Mouse (Mus musculus) myocyte (in vitro differentiated cells): Measurements from ENCODE around the gene Prune1. TPM values are rescaled to one million over a fixed set of nuclear protein-coding genes. Genes with fewer than 3 reads are reported as not detected.

Source experiments
- H3K27me3 ChIP-seq: one replicate; pipeline ENCODE4 v1.6.1; 2011; ENCODE audit not compliant: control insufficient read depth, insufficient read depth, insufficient read length
- H3K36me3 ChIP-seq: one replicate; pipeline ENCODE4 v1.6.1; 2011; ENCODE audit not compliant: control insufficient read depth, insufficient read depth
- H3K4me2 ChIP-seq: one replicate; pipeline ENCODE4 v1.6.1; 2011; ENCODE audit warnings: low read depth, control low read depth
- H3K4me3 ChIP-seq: one replicate; pipeline ENCODE4 v1.5.1; 2011; ENCODE audit warnings: mild to moderate bottlenecking, control low read depth, moderate library complexity
- H3K79me2 ChIP-seq: one replicate; pipeline ENCODE4 v1.6.1; 2011; ENCODE audit not compliant: control insufficient read depth, insufficient read depth
- H3ac ChIP-seq: one replicate; pipeline ENCODE4 v1.6.1; 2011; ENCODE audit not compliant: control insufficient read depth, insufficient read length
- CEBPB ChIP-seq: IDR thresholded peaks from 2 replicates; pipeline ENCODE4 v1.6.1; 2011; ENCODE audit warnings: mild to moderate bottlenecking, moderate library complexity; ENCODE audit not compliant: poor library complexity, insufficient read depth, severe bottlenecking
- E2F4 ChIP-seq: IDR thresholded peaks from one replicate; pipeline ENCODE4 v1.6.1; 2011; ENCODE audit warnings: mild to moderate bottlenecking, control low read depth, moderate library complexity; ENCODE audit not compliant: insufficient read depth
- MAX ChIP-seq: IDR thresholded peaks from one replicate; pipeline ENCODE4 v1.6.1; 2011; ENCODE audit warnings: low read depth, mild to moderate bottlenecking, control low read depth
- MYOD1 ChIP-seq, 3 experiments: IDR thresholded peaks; one replicate each; pipeline ENCODE4 v1.6.1; 2011; ENCODE audit warnings: control low read depth in 2 of 3, low read depth in 2 of 3, mild to moderate bottlenecking in 2 of 3, moderate library complexity in 1 of 3; ENCODE audit not compliant: insufficient read length in 2 of 3, control insufficient read depth in 1 of 3
- MYOG ChIP-seq, 3 experiments: IDR thresholded peaks; one replicate each; pipeline ENCODE4 v1.6.1; 2011; ENCODE audit warnings: control low read depth in 2 of 3, low read depth in 2 of 3, mild to moderate bottlenecking in 2 of 3; ENCODE audit not compliant: insufficient read length in 2 of 3, control insufficient read depth in 1 of 3, insufficient read depth in 1 of 3
- POLR2A ChIP-seq: IDR thresholded peaks from one replicate; pipeline ENCODE4 v1.6.1; 2011; ENCODE audit warnings: low read depth, mild to moderate bottlenecking, control low read depth, moderate library complexity; ENCODE audit not compliant: insufficient read length
- POLR2AphosphoS2 ChIP-seq: IDR thresholded peaks from one replicate; pipeline ENCODE4 v1.6.1; 2011; ENCODE audit warnings: low read depth, control low read depth; ENCODE audit not compliant: insufficient read length
- REST ChIP-seq: IDR thresholded peaks from one replicate; pipeline ENCODE4 v1.6.1; 2011; ENCODE audit warnings: mild to moderate bottlenecking, control low read depth, moderate library complexity; ENCODE audit not compliant: insufficient read depth, insufficient read length
- SRF ChIP-seq: IDR thresholded peaks from one replicate; pipeline ENCODE4 v1.6.1; 2011; ENCODE audit warnings: low read depth; ENCODE audit not compliant: control insufficient read depth, insufficient read length
- TCF12 ChIP-seq: IDR thresholded peaks from one replicate; pipeline ENCODE4 v1.6.1; 2011; ENCODE audit warnings: mild to moderate bottlenecking, control low read depth; ENCODE audit not compliant: poor library complexity, insufficient read depth, severe bottlenecking
- TCF3 ChIP-seq: IDR thresholded peaks from one replicate; pipeline ENCODE4 v1.6.1; 2011; ENCODE audit warnings: low read depth, control low read depth; ENCODE audit not compliant: insufficient read length
- USF1 ChIP-seq: IDR thresholded peaks from one replicate; pipeline ENCODE4 v1.6.1; 2011; ENCODE audit warnings: low read depth, mild to moderate bottlenecking, control low read depth, moderate library complexity
- polyA plus RNA-seq: library from polyadenylated mRNA; unstranded; fragments of >200 nt; fragmentation: generic; extraction: Trizol; gene quantifications from one replicate; pipeline ENCODE4 v1.2.1, GENCODE M21; 2012; ENCODE audit warnings: missing spikeins

Prune1 gene
- polyA plus RNA-seq, 1 experiment, result 43.1 TPM

- Histone ChIP-seq H3K36me3 (no peaks in the 10 kb centered on the region), H3ac (no peak overlapping the region), H3K79me2 (peaks cover 30% of the 10 kb centered on the region), H3K27me3 (no peaks in the 10 kb centered on the region), H3K4me2 (peak overlapping the region; percentile 83), H3K4me3 (peak overlapping the region; percentile 54)
- TF ChIP-seq POLR2A, result no peak
- no peak for TF ChIP-seq MYOD1 (IDR thresholded peaks at IDR 0.05; ENCODE audit: control insufficient read depth in 1 of 3, insufficient read length in 2 of 3, low read depth in 2 of 3)
- no peak for TF ChIP-seq TCF12
- no peak for TF ChIP-seq USF1
- TF ChIP-seq TCF3, result no peak
- TF ChIP-seq SRF, result no peak
- TF ChIP-seq E2F4, result no peak
- TF ChIP-seq REST, result no peak
- TF ChIP-seq MYOG (IDR thresholded peaks at IDR 0.05; ENCODE audit: control insufficient read depth in 1 of 3, insufficient read depth in 1 of 3, insufficient read length in 2 of 3, low read depth in 2 of 3), result no peak
- no peak for TF ChIP-seq CEBPB
- TF ChIP-seq POLR2AphosphoS2, result no peak
- no peak for TF ChIP-seq MAX
These were observed 31.6 kb upstream of the Prune1 start for GRCm38 (mm10) chr3:95313476-95313875.

- H3K4me2 ChIP-seq, result peak overlapping the region; percentile 83
- H3K79me2 ChIP-seq, result peaks cover 21% of the 10 kb centered on the region
- no peaks in the 10 kb centered on the region for H3K36me3 ChIP-seq
- H3K27me3 ChIP-seq, result no peaks in the 10 kb centered on the region
- no peak overlapping the region for H3K4me3 ChIP-seq
- H3ac ChIP-seq, result no peak overlapping the region
- TF ChIP-seq MYOD1 (IDR thresholded peaks at IDR 0.05; ENCODE audit: control insufficient read depth in 1 of 3, insufficient read length in 2 of 3, low read depth in 2 of 3) (peak in 2 of 3 experiments; percentile 3 to 71), E2F4 (no peak), SRF (peak; percentile 25), POLR2AphosphoS2 (peak; percentile 86), REST (no peak), MYOG (IDR thresholded peaks at IDR 0.05; ENCODE audit: control insufficient read depth in 1 of 3, insufficient read depth in 1 of 3, insufficient read length in 2 of 3, low read depth in 2 of 3) (peak in 1 of 3 experiments; percentile 76), CEBPB (0 out of 2 replicates have a peak, but pooled peaks have one; percentile 28), TCF12 (no peak), POLR2A (peak; percentile 78), MAX (peak; percentile 67)
These were observed 30.7 kb upstream of the Prune1 start for GRCm38 (mm10) chr3:95312623-95313022.

GRCm38 (mm10) chr3:95310968-95311882 lies 29.3 kb upstream of the Prune1 start:
- Histone ChIP-seq H3K4me2 (no peak overlapping the region), H3K36me3 (no peaks in the 10 kb centered on the region), H3K27me3 (no peaks in the 10 kb centered on the region), H3K79me2 (peaks cover 7% of the 10 kb centered on the region), H3K4me3 (no peak overlapping the region), H3ac (no peak overlapping the region)
- TF ChIP-seq POLR2AphosphoS2, result no peak
- TF ChIP-seq TCF3, result no peak
- no peak for TF ChIP-seq E2F4
- TF ChIP-seq MAX, result no peak
- TF ChIP-seq CEBPB, result no peak
- TF ChIP-seq MYOD1 (IDR thresholded peaks at IDR 0.05; ENCODE audit: control insufficient read depth in 1 of 3, insufficient read length in 2 of 3, low read depth in 2 of 3), result no peak
- TF ChIP-seq USF1, result no peak
- TF ChIP-seq REST, result no peak
- TF ChIP-seq TCF12, result no peak
- no peak for TF ChIP-seq SRF
- no peak for TF ChIP-seq MYOG (IDR thresholded peaks at IDR 0.05; ENCODE audit: control insufficient read depth in 1 of 3, insufficient read depth in 1 of 3, insufficient read length in 2 of 3, low read depth in 2 of 3)
- no peak for TF ChIP-seq POLR2A

- no peak overlapping the region for H3K4me2 ChIP-seq
- H3ac ChIP-seq, result no peak overlapping the region
- no peaks in the 10 kb centered on the region for H3K79me2 ChIP-seq
- no peaks in the 10 kb centered on the region for H3K36me3 ChIP-seq
- H3K4me3 ChIP-seq, result no peak overlapping the region
- TF ChIP-seq CEBPB, result no peak
- no peaks in the 10 kb centered on the region for H3K27me3 ChIP-seq
These were observed 28.6 kb upstream of the Prune1 start for GRCm38 (mm10) chr3:95310496-95310895.
